Mouse (Mus musculus) midbrain, embryonic 16.5 days (tissue): ENCODE data around the gene Rad51d. TPM values are rescaled to one million over a fixed set of nuclear protein-coding genes. Genes with fewer than 3 reads are reported as not detected.

Experiments used
- ATAC-seq: fragments of 200-750 bp; cut with Nextera tagmentation; 2 replicates; pipeline ENCODE4 v1.8.0; 2017; ENCODE audit warnings: moderate TSS enrichment
- H3K27ac ChIP-seq: fragments of 300-500 bp; sonication (generic); 2 replicates; pipeline ENCODE4 v1.5.1; 2014; ENCODE audit warnings: mild to moderate bottlenecking, low read length, mixed read lengths
- H3K27me3 ChIP-seq: fragments of 300-500 bp; sonication (generic); 2 replicates; pipeline ENCODE4 v1.6.1; 2014; ENCODE audit warnings: low read depth, low read length, mixed read lengths; ENCODE audit not compliant: control insufficient read depth, insufficient read depth
- H3K36me3 ChIP-seq: fragments of 300-500 bp; sonication (generic); 2 replicates; pipeline ENCODE4 v1.6.1; 2014; ENCODE audit warnings: mild to moderate bottlenecking, low read length, moderate library complexity, mixed read lengths; ENCODE audit not compliant: control insufficient read depth, insufficient read depth
- H3K4me1 ChIP-seq: fragments of 300-500 bp; sonication (generic); 2 replicates; pipeline ENCODE4 v1.6.1; 2014; ENCODE audit warnings: mild to moderate bottlenecking, low read length, mixed read lengths; ENCODE audit not compliant: control insufficient read depth, insufficient read depth
- H3K4me2 ChIP-seq: fragments of 300-500 bp; sonication (generic); 2 replicates; pipeline ENCODE4 v1.6.1; 2014; ENCODE audit warnings: mild to moderate bottlenecking, low read length, mixed read lengths
- H3K4me3 ChIP-seq: fragments of 300-500 bp; sonication (generic); 2 replicates; pipeline ENCODE4 v1.5.1; 2014; ENCODE audit warnings: low read depth, mild to moderate bottlenecking, low read length, moderate library complexity, mixed read lengths
- H3K9ac ChIP-seq: fragments of 300-500 bp; sonication (generic); 2 replicates; pipeline ENCODE4 v1.6.1; 2014; ENCODE audit warnings: low read depth, low read length, mixed read lengths
- H3K9me3 ChIP-seq: fragments of 300-500 bp; sonication (generic); replicated peaks from 2 replicates; pipeline ENCODE4 v1.6.1; 2014; ENCODE audit warnings: mild to moderate bottlenecking, low read length, mixed read lengths; ENCODE audit not compliant: control insufficient read depth, poor library complexity, severe bottlenecking
- WGBS: fragments of 180-500 bp; shearing (Covaris S2); extraction: QIAGEN DNeasy Blood & Tissue Kit; methylation state at CpG from one replicate; pipeline ENCODE4 v1.1.7; 2014; 5-methylcytosine and 5-hydroxymethylcytosine counted together
- polyA plus RNA-seq: library from polyadenylated mRNA; unstranded; fragments of >200 nt; fragmentation: Nextera tagmentation; extraction: Ambion mirVana; gene quantifications from 2 replicates; pipeline ENCODE4 v1.2.1, GENCODE M21; 2015

The Rad51d gene
- polyA plus RNA-seq, 1 experiment from 2014 or later = 13.7 TPM

DNA sequence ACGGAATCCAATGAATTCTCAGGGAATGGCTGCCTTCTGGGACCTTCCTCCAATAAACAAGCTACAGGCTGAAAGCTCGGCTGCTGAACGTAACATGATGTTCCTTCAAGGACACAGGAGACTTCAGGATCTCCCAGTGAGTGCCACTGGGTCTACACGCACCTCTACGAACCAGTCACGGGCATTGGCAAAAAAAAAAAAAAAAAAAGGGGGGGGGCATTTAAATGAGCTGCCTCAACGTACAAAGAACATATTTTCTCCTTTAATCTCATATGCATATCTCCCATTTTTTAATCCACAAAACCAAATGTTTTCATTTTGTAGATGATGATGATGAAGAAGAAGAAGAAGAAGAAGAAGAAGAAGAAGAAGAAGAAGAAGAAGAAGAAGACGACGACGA, 24.5 kb downstream of the Rad51d start:
- peaks cover 8% of the 10 kb centered on the region; the same call in 1 of the 2 replicates for H3K4me1 ChIP-seq
- no peak overlapping the region for H3K4me2 ChIP-seq
- H3K36me3 ChIP-seq = no peaks in the 10 kb centered on the region
- no peaks in the 10 kb centered on the region for H3K27me3 ChIP-seq
- H3K4me3 ChIP-seq = no peak overlapping the region
- no peak overlapping the region for H3K9ac ChIP-seq
- H3K27ac ChIP-seq = no peak overlapping the region
- ATAC-seq = no peak
- WGBS = 80% methylated on average over 10 of the region's 10 CpGs
- H3K9me3 ChIP-seq = no peaks in the 10 kb centered on the region

DNA sequence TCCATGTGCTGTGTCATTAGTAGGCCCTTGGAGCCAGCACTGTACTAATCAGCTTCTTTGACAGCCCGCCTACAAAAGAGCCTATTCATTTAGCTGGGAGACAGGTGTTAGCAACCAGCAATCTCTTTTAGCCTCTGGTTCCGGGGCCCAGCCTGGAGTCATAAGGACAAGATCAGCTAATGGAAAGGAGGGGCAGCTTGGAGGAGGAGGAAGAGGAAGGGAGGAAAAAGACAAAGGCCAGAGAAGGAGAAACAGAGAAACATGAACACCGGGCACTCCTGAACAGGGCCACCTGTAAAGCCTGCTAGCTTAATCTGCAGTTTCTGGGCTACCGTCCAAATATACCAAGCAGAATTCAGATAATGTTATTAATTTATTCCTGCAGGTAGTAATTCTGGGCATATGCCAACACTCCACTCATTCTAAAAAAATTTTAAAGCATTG, 26.9 kb downstream of the Rad51d start:
- H3K9me3 ChIP-seq = no peaks in the 10 kb centered on the region
- H3K4me3 ChIP-seq = no peak overlapping the region
- H3K36me3 ChIP-seq = no peaks in the 10 kb centered on the region
- no peak overlapping the region for H3K9ac ChIP-seq
- peaks cover 8% of the 10 kb centered on the region; the same call in 1 of the 2 replicates for H3K4me1 ChIP-seq
- no peak overlapping the region for H3K27ac ChIP-seq
- no peaks in the 10 kb centered on the region for H3K27me3 ChIP-seq
- 35% methylated on average over 4 of the region's 4 CpGs for whole genome bisulfite sequencing
- H3K4me2 ChIP-seq = no peak overlapping the region
- no peak for ATAC-seq

DNA sequence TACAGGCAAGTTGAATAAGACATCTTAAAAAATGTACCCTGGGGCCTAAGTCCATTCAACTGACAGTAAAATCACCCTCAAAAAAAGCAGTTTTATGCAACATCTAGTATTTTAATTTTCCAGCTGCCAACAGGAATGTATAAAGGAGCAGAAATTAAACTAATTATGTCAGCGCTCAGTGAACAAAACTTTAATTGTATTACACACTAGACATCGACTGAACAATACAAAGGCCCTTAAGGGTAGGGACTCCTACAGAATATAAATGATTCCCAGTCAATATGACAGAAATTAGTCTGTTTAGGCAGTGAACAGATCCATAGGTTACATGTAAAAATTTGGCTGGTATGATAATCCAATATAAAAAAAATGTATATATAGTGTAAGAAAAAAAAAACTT, 27.4 kb downstream of the Rad51d start:
- H3K9ac ChIP-seq = no peak overlapping the region
- no peak overlapping the region for H3K4me3 ChIP-seq
- no peak overlapping the region for H3K4me2 ChIP-seq
- peaks cover 8% of the 10 kb centered on the region; the same call in 1 of the 2 replicates for H3K4me1 ChIP-seq
- no peak for ATAC-seq
- 28% methylated on average over 2 of the region's 2 CpGs for WGBS
- no peaks in the 10 kb centered on the region for H3K27me3 ChIP-seq
- no peaks in the 10 kb centered on the region for H3K9me3 ChIP-seq
- no peak overlapping the region for H3K27ac ChIP-seq
- H3K36me3 ChIP-seq = no peaks in the 10 kb centered on the region

DNA sequence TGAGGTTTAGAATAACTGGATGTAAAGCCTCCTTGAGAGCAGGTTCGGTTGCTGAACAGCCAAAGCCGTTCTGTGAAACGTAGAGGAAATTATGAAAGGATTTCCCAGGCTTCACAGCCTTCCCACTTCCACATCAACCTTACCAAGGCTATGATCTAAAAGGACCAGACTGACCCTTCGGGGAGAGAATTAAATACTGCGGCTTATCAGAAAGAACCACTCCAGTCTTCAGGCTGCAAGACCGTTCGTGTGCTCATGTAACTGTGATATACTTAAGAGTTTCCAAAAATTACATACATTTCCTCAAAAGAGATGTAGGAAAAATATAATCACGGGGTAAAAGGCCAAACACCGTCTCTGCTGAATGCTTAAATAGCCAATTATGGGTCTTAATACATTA, 27.8 kb downstream of the Rad51d start:
- H3K27ac ChIP-seq = no peak overlapping the region

DNA sequence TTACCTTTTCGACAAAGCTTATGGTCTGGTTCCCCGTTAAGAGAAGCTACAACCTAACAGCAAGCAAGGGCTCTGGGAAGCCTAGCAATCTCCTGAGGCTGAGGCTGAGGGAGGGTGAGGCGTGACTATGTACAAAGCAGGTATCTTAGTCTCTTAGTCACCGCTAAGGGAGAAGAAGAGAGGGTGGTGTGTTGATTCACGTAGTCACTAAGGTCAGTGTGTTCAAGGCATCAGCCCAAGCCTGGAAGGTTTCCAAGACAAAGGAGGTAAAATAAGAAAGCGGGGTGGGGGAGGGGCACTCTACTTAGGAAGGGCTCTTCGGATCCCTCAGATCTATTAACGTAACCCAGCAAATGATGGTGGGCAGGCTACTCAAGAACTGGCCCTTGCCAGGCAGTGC, 28.9 kb downstream of the Rad51d start:
- 73% methylated on average over 8 of the region's 8 CpGs for WGBS
- Histone ChIP-seq H3K9me3 (no peaks in the 10 kb centered on the region), H3K9ac (no peak overlapping the region), H3K4me3 (no peak overlapping the region), H3K27me3 (no peaks in the 10 kb centered on the region), H3K36me3 (no peaks in the 10 kb centered on the region), H3K4me1 (peaks cover 8% of the 10 kb centered on the region; the same call in 1 of the 2 replicates), H3K27ac (no peak overlapping the region), H3K4me2 (no peak overlapping the region)
- no peak for ATAC-seq

More for the DNA sequence above, 27.8 kb downstream of the Rad51d start:
- no peak for ATAC-seq
- WGBS = 48% methylated on average over 9 of the region's 9 CpGs
- Histone ChIP-seq H3K4me2 (no peak overlapping the region), H3K9ac (no peak overlapping the region), H3K9me3 (no peaks in the 10 kb centered on the region), H3K36me3 (no peaks in the 10 kb centered on the region), H3K4me3 (no peak overlapping the region), H3K4me1 (peaks cover 8% of the 10 kb centered on the region; the same call in 1 of the 2 replicates), H3K27me3 (no peaks in the 10 kb centered on the region)

DNA sequence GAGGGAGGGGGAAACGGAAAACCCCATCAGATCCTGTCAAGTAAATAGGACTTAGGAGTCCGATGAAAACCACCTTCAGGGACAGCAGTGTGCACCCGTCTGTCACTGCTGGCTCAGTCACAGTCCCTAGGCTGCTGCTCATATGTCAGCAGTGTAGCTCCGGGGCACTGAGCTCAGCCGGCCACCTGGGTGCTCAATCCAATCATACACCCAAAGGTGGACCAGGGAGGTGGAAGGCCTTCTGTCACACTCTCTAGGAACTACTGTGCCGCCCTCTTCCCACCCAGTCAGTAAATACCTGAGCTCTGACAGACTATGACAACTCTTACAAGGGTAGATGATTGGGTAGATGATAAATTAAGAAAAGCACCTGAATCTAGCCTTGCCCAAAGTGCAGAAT, 29.7 kb downstream of the Rad51d start:
- no peaks in the 10 kb centered on the region for H3K9me3 ChIP-seq
- H3K36me3 ChIP-seq = no peaks in the 10 kb centered on the region
- no peak overlapping the region for H3K4me3 ChIP-seq
- H3K4me2 ChIP-seq = no peak overlapping the region
- peaks cover 8% of the 10 kb centered on the region; the same call in 1 of the 2 replicates for H3K4me1 ChIP-seq
- no peaks in the 10 kb centered on the region for H3K27me3 ChIP-seq
- no peak for ATAC-seq
- no peak overlapping the region for H3K9ac ChIP-seq
- H3K27ac ChIP-seq = no peak overlapping the region
- 86% methylated on average over 6 of the region's 6 CpGs for WGBS

DNA sequence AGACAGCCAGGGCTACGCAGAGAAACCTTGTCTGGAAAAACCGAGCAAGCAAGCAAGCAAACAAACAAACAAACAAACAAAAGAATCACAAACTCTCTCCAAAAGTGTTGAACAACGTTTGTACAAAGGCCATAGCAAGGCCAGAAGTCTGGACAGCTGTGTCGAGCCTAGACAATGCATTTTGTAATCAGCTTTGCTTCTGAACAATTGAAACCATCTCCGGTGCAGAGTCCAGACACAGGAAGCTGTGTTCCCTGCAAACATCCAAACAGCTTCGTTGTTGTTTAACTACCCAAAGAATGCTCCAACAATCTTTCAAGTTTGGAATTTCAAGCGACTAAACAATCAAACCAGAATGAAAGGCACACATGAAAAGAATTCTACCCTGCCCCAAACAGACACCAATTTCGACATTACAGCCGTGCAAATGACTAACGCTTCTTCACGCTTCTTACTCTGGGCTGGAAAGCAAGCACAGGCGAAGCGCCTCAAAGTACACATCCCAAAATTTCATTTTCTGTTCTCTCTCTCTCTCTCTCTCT, 33.0 kb downstream of the Rad51d start:
- no peak overlapping the region for H3K4me2 ChIP-seq
- H3K27ac ChIP-seq = no peak overlapping the region
- 80% methylated on average over 13 of the region's 13 CpGs for WGBS
- H3K9ac ChIP-seq = no peak overlapping the region
- peaks cover 2% of the 10 kb centered on the region; the same call in 1 of the 2 replicates for H3K4me1 ChIP-seq
- H3K27me3 ChIP-seq = no peaks in the 10 kb centered on the region
- H3K9me3 ChIP-seq = no peaks in the 10 kb centered on the region
- ATAC-seq = no peak
- no peak overlapping the region for H3K4me3 ChIP-seq
- no peaks in the 10 kb centered on the region for H3K36me3 ChIP-seq

DNA sequence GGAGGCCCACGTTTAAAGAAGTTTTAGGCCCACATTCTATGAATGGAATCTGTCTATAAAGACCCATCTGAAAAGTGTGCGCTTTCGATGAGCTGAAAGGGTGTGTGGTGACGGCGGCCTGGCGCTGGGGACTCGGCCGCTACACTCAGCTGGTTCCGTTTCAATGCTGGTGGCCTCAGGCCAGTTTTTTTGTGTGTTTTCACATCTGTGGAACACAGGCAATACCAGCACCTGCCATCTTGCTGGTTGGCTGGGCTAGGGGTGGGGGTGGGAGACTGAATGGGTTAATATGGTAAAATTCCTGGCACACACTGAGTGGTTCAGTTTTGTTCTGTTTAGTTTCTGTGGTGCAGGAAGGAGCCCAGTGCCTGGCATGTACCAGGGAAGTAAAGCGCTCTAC, 34.4 kb downstream of the Rad51d start:
- no peak for ATAC-seq

DNA sequence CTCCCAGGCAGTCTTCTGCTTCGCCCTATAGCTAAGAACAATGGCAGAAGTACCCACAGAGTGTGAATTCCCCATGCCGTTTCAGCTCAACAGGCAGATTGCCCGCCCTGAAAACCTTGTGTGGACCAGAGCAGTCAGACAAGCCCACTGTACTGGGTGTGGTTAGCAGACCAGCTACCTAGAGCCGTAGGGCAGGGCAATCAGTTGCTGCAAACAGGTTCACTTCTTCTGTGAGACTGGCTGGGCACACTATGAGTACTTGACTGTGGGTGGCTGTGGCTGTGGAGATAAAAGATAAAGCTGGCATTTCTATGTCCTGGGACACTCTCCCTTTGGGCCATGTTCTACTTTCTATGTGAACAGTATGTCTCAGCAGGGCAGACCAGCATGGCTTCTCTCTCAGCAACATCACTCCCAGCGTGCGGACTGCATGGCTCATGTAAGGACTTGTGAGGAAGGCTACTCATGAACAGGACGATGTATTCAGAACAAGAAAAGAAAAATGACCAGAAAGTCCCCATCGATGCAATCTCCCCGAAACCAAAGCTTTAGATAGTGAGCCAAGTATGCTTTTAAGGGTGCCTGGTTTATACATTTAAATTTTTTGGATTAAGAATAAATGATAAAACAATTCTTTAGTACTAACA, 35.0 kb downstream of the Rad51d start:
- H3K27me3 ChIP-seq = no peaks in the 10 kb centered on the region
- H3K9me3 ChIP-seq = no peaks in the 10 kb centered on the region
- no peak for ATAC-seq
- no peak overlapping the region for H3K4me3 ChIP-seq
- no peaks in the 10 kb centered on the region for H3K4me1 ChIP-seq
- no peaks in the 10 kb centered on the region for H3K36me3 ChIP-seq
- H3K27ac ChIP-seq = no peak overlapping the region
- H3K9ac ChIP-seq = no peak overlapping the region
- no peak overlapping the region for H3K4me2 ChIP-seq
- WGBS = 76% methylated on average over 9 of the region's 9 CpGs

More for the DNA sequence above, 34.4 kb downstream of the Rad51d start:
- Histone ChIP-seq H3K4me3 (no peak overlapping the region), H3K9ac (no peak overlapping the region), H3K4me1 (no peaks in the 10 kb centered on the region), H3K36me3 (no peaks in the 10 kb centered on the region), H3K9me3 (no peaks in the 10 kb centered on the region), H3K27ac (no peak overlapping the region), H3K4me2 (no peak overlapping the region), H3K27me3 (no peaks in the 10 kb centered on the region)
- 46% methylated on average over 10 of the region's 10 CpGs for WGBS
